Mouse (Mus musculus) forelimb bud, embryonic 11.5 days (tissue): ENCODE measurements around the gene Stk24.

Experiments
- DNase-seq: peaks from one replicate; pipeline ENCODE4 v3.0.0-alpha.2; 2012; ENCODE audit warnings: low read depth, low spot score

The Stk24 gene

GRCm38 (mm10) chr14:121379116-121379826 lies 540 bp downstream of the Stk24 start:
- peak; percentile 48 for DNase-seq

- DNase-seq, result no peak
Observed at GRCm38 (mm10) chr14:121378243-121379115, 1.3 kb downstream of the Stk24 start.

GRCm38 (mm10) chr14:121376566-121376965 lies 3.2 kb downstream of the Stk24 start:
- DNase-seq, result no peak

GRCm38 (mm10) chr14:121373901-121374300 lies 5.9 kb downstream of the Stk24 start:
- no peak for DNase-seq

- no peak for DNase-seq
Observed at GRCm38 (mm10) chr14:121373020-121373419, 6.8 kb downstream of the Stk24 start.

GRCm38 (mm10) chr14:121371911-121372820 lies 7.6 kb downstream of the Stk24 start:
- DNase-seq, result no peak

GRCm38 (mm10) chr14:121369385-121369784 lies 10.4 kb downstream of the Stk24 start:
- DNase-seq, result no peak

GRCm38 (mm10) chr14:121368108-121368705 lies 11.6 kb downstream of the Stk24 start:
- no peak for DNase-seq

- no peak for DNase-seq
Observed at GRCm38 (mm10) chr14:121365991-121366728, 13.7 kb downstream of the Stk24 start.

- DNase-seq, result no peak
Observed at GRCm38 (mm10) chr14:121365390-121365789, 14.4 kb downstream of the Stk24 start.

GRCm38 (mm10) chr14:121364282-121364681 lies 15.5 kb downstream of the Stk24 start:
- no peak for DNase-seq

- DNase-seq, result no peak
Observed at GRCm38 (mm10) chr14:121361319-121362114, 18.3 kb downstream of the Stk24 start.

- peak; percentile 34 for DNase-seq
Observed at GRCm38 (mm10) chr14:121359850-121360249, 20.0 kb downstream of the Stk24 start.

GRCm38 (mm10) chr14:121359015-121359414 lies 20.8 kb downstream of the Stk24 start:
- DNase-seq, result no peak

- DNase-seq, result no peak
Observed at GRCm38 (mm10) chr14:121358327-121358726, 21.5 kb downstream of the Stk24 start.

GRCm38 (mm10) chr14:121356336-121356862 lies 23.4 kb downstream of the Stk24 start:
- DNase-seq, result no peak

GRCm38 (mm10) chr14:121355732-121356131 lies 24.1 kb downstream of the Stk24 start:
- DNase-seq, result no peak

- no peak for DNase-seq
Observed at GRCm38 (mm10) chr14:121353648-121354377, 26.0 kb downstream of the Stk24 start.

- DNase-seq, result no peak
Observed at GRCm38 (mm10) chr14:121352744-121353143, 27.1 kb downstream of the Stk24 start.
